9 mouse cellular contexts compared by ENCODE assay signal in genomic region chr17:26122431-26123140, GRCm38 (mm10). TPM values are rescaled to one million over a fixed set of nuclear protein-coding genes. Genes with fewer than 3 reads are reported as not detected.
DNase-seq lines count a peak whose midpoint lies in the region; ATAC-seq lines count a peak whose summit lies in the region.
"Had no signal": no experiment of that assay in that cellular context is flagged by ENCODE, and none has a peak within 500 bp of the region (broad histone marks: within the 10 kb centered on the region; RNA-seq: fewer than 3 reads in every experiment).

No protein-coding gene starts in this region.

- peaks cover 21% of the 10 kb centered on the region for H3K4me1 ChIP-seq in hindbrain, embryonic 16.5 days (ENCODE audit: control insufficient read depth, insufficient read depth, low read depth, low read length)
- H3K4me1 ChIP-seq in hindbrain, embryonic 14.5 days (replicated peaks; ENCODE audit: control insufficient read depth, insufficient read depth, low read length): peaks cover 12% of the 10 kb centered on the region

- DNase-seq in cerebellum, postnatal 10 days: peak; percentile 66 to 72
- no peak for DNase-seq in hindbrain, embryonic 14.5 days (ENCODE audit: low spot score)
- DNase-seq in retina, embryonic 14.5 days (ENCODE audit: low spot score): peak; percentile 23
- DNase-seq in retina, postnatal 1 day: no peak
- no peak for DNase-seq in c-Kit-positive CD71-positive TER-119-positive erythroid progenitor cells, embryonic 14.5 days (ENCODE audit: low spot score)
- DNase-seq in embryo, embryonic 10 days (ENCODE audit: low spot score): no peak

- no peak overlapping the region for H3K27ac ChIP-seq in hindbrain, embryonic 16.5 days (ENCODE audit: low read depth, low read length)
- no peak overlapping the region for H3K27ac ChIP-seq in hindbrain, embryonic 14.5 days
- H3K27ac ChIP-seq: limb, embryonic 12.5 days had no signal

- no peak overlapping the region; the same call in 1 of the 2 replicates for H3K9ac ChIP-seq in hindbrain, embryonic 16.5 days (ENCODE audit: low read depth, low read length)
- H3K9ac ChIP-seq in hindbrain, embryonic 14.5 days: no peak overlapping the region

- H3K27me3 ChIP-seq in hindbrain, embryonic 16.5 days (replicated peaks; ENCODE audit: control insufficient read depth, insufficient read depth, low read length): peaks cover 6% of the 10 kb centered on the region
- no peaks in the 10 kb centered on the region; the same call in 1 of the 2 replicates for H3K27me3 ChIP-seq in hindbrain, embryonic 14.5 days (ENCODE audit: control insufficient read depth, insufficient read depth, low read length)

- H3K4me3 ChIP-seq in hindbrain, embryonic 16.5 days (ENCODE audit: low read length): no peak overlapping the region
- H3K4me3 ChIP-seq in hindbrain, embryonic 14.5 days (replicated peaks; ENCODE audit: low read length): no peak overlapping the region

- no peaks in the 10 kb centered on the region for H3K9me3 ChIP-seq in hindbrain, embryonic 16.5 days (ENCODE audit: control insufficient read depth, low read length)
- H3K9me3 ChIP-seq in hindbrain, embryonic 14.5 days (ENCODE audit: control insufficient read depth, low read length): no peaks in the 10 kb centered on the region
- H3K9me3 ChIP-seq: limb, embryonic 12.5 days had no signal

- H3K36me3 ChIP-seq in hindbrain, embryonic 16.5 days (ENCODE audit: control insufficient read depth, insufficient read depth, low read length): peaks cover 16% of the 10 kb centered on the region
- H3K36me3 ChIP-seq in hindbrain, embryonic 14.5 days (replicated peaks; ENCODE audit: control insufficient read depth, insufficient read depth): peaks cover 25% of the 10 kb centered on the region

- WGBS in hindbrain, embryonic 16.5 days: 63% methylated on average over 5 of the region's 5 CpGs
- 55% methylated on average over 5 of the region's 5 CpGs for WGBS in hindbrain, embryonic 14.5 days

- no peak overlapping the region for H3K4me2 ChIP-seq in hindbrain, embryonic 16.5 days (ENCODE audit: low read length)
- H3K4me2 ChIP-seq in hindbrain, embryonic 14.5 days (replicated peaks): no peak overlapping the region

- no peak for ATAC-seq in cerebellum, adult (ENCODE audit: insufficient number of reproducible peaks, low FRiP score, low TSS enrichment)
- ATAC-seq in hindbrain, embryonic 16.5 days: peak; percentile 29; the same call in 1 of the 2 replicates
- no peak for ATAC-seq in hindbrain, embryonic 14.5 days (ENCODE audit: low FRiP score)

RNA-seq across cellular contexts. Expression of gene Mrpl28, which starts 0.7 kb away (rescaled TPM):
- 188 and 195 TPM in 2 replicates for polyA plus RNA-seq in hindbrain, embryonic 16.5 days (2015; fragmentation: Nextera tagmentation; extraction: Ambion mirVana)
- 184 and 190 TPM in 2 replicates for polyA plus RNA-seq in hindbrain, embryonic 14.5 days (2014; fragmentation: Nextera tagmentation; extraction: Ambion mirVana)

RNA-seq across cellular contexts. Expression of gene Tmem8, which starts 9.5 kb away (rescaled TPM):
- polyA plus RNA-seq in hindbrain, embryonic 16.5 days (2015; fragmentation: Nextera tagmentation; extraction: Ambion mirVana): 4.0 and 4.2 TPM in 2 replicates
- 3.2 and 3.9 TPM in 2 replicates for polyA plus RNA-seq in hindbrain, embryonic 14.5 days (2014; fragmentation: Nextera tagmentation; extraction: Ambion mirVana)

RNA-seq across cellular contexts. Expression of gene Axin1, which starts 15.9 kb away (rescaled TPM):
- 6.2 and 7.1 TPM in 2 replicates for polyA plus RNA-seq in hindbrain, embryonic 16.5 days (2015; fragmentation: Nextera tagmentation; extraction: Ambion mirVana)
- 7.0 and 8.5 TPM in 2 replicates for polyA plus RNA-seq in hindbrain, embryonic 14.5 days (2014; fragmentation: Nextera tagmentation; extraction: Ambion mirVana)

RNA-seq across cellular contexts. Expression of gene Nme4, which starts 27.2 kb away (rescaled TPM):
- 22.9 and 23.2 TPM in 2 replicates for polyA plus RNA-seq in hindbrain, embryonic 16.5 days (2015; fragmentation: Nextera tagmentation; extraction: Ambion mirVana)
- 14.5 and 17.5 TPM in 2 replicates for polyA plus RNA-seq in hindbrain, embryonic 14.5 days (2014; fragmentation: Nextera tagmentation; extraction: Ambion mirVana)

RNA-seq across cellular contexts. Expression of gene Decr2, which starts 32.4 kb away (rescaled TPM):
- polyA plus RNA-seq in hindbrain, embryonic 16.5 days (2015; fragmentation: Nextera tagmentation; extraction: Ambion mirVana): 45.6 and 45.7 TPM in 2 replicates
- 22.6 and 28.8 TPM in 2 replicates for polyA plus RNA-seq in hindbrain, embryonic 14.5 days (2014; fragmentation: Nextera tagmentation; extraction: Ambion mirVana)

Comparison
In these comparisons a context has a peak if more than half of its experiments do, and no peak if none do; other contexts are left out.
1. DNase-seq: peak in cerebellum, postnatal 10 days (2 of 2) and retina, embryonic 14.5 days (single experiment); none in hindbrain, embryonic 14.5 days (single experiment), retina, postnatal 1 day (single experiment), c-Kit-positive CD71-positive TER-119-positive erythroid progenitor cells, embryonic 14.5 days (single experiment) and embryo, embryonic 10 days (single experiment).